Mouse (Mus musculus) CH12.LX (cell line): ENCODE results near the gene Gramd1a. TPM values are rescaled to one million over a fixed set of nuclear protein-coding genes. Genes with fewer than 3 reads are reported as not detected.

ENCODE experiments used
- DNase-seq: peaks from one replicate; pipeline ENCODE4 v3.0.0-alpha.2; 2013; ENCODE audit errors: extremely low read depth
- H3K27ac ChIP-seq: 2 replicates; pipeline ENCODE4 v1.5.1; 2012; ENCODE audit warnings: low read depth, mild to moderate bottlenecking, control low read depth, moderate library complexity; ENCODE audit not compliant: insufficient read depth
- H3K27me3 ChIP-seq: replicated peaks from 2 replicates; pipeline ENCODE3; 2012; ENCODE audit warnings: inconsistent platforms
- H3K36me3 ChIP-seq, 2 experiments: replicated peaks in 1 of 2; 2 replicates each; pipeline versions ENCODE3 to v1.6.1; 2012; ENCODE audit warnings: inconsistent platforms in 1 of 2, low read length in 1 of 2, mild to moderate bottlenecking in 1 of 2, mixed read lengths in 1 of 2, moderate library complexity in 1 of 2; ENCODE audit not compliant: control insufficient read depth in 1 of 2, insufficient read depth in 1 of 2
- H3K4me1 ChIP-seq, 2 experiments: 2 replicates each; pipeline ENCODE4 v1.6.1; 2012; ENCODE audit warnings: inconsistent platforms in 1 of 2, moderate library complexity in 1 of 2; ENCODE audit not compliant: insufficient read depth in 2 of 2, control insufficient read depth in 1 of 2
- H3K4me2 ChIP-seq: 2 replicates; pipeline ENCODE4 v1.6.1; 2012; ENCODE audit warnings: low read depth, mild to moderate bottlenecking, control low read depth; ENCODE audit not compliant: poor library complexity, insufficient read depth, severe bottlenecking
- H3K4me3 ChIP-seq, 3 experiments: fragments of 150-350 bp in 1 of 3; sonication (generic) in 1 of 3; replicated peaks in 1 of 3; 2 replicates each; pipeline versions ENCODE3 to v1.5.1; 2011 to 2012; ENCODE audit warnings: low read depth in 2 of 3, low read length in 2 of 3, mild to moderate bottlenecking in 2 of 3, moderate library complexity in 2 of 3, control low read depth in 1 of 3, improper control_type of control experiment in 1 of 3, inconsistent platforms in 1 of 3, mixed read lengths in 1 of 3; ENCODE audit not compliant: poor library complexity in 1 of 3
- H3K79me2 ChIP-seq: replicated peaks from 2 replicates; pipeline ENCODE4 v1.6.1; 2012; ENCODE audit warnings: mild to moderate bottlenecking, moderate library complexity; ENCODE audit not compliant: control insufficient read depth, poor library complexity, insufficient read depth, severe bottlenecking; ENCODE audit errors: extremely low read depth
- H3K9ac ChIP-seq: 2 replicates; pipeline ENCODE4 v1.6.1; 2012; ENCODE audit warnings: low read depth, mild to moderate bottlenecking, control low read depth, moderate library complexity; ENCODE audit not compliant: insufficient read depth
- H3K9me3 ChIP-seq: replicated peaks from 2 replicates; pipeline ENCODE3; 2012; ENCODE audit warnings: low read length, inconsistent platforms, mixed read lengths
- CHD1 ChIP-seq: IDR thresholded peaks from 2 replicates; pipeline ENCODE4 v1.6.1; 2012; ENCODE audit warnings: low read depth, low read length, improper control_type of control experiment, inconsistent platforms
- CHD2 ChIP-seq: IDR thresholded peaks from 2 replicates; pipeline ENCODE4 v1.6.1; 2011; ENCODE audit warnings: low read length, improper control_type of control experiment
- E2F4 ChIP-seq: IDR thresholded peaks from 2 replicates; pipeline ENCODE4 v1.6.1; 2011; ENCODE audit warnings: low read depth, low read length, improper control_type of control experiment; ENCODE audit not compliant: insufficient replicate concordance
- ELF1 ChIP-seq: IDR thresholded peaks from 2 replicates; pipeline ENCODE4 v1.6.1; 2014; ENCODE audit warnings: low read depth, mild to moderate bottlenecking, inconsistent platforms, low read length, improper control_type of control experiment
- ETS1 ChIP-seq: conservative IDR thresholded peaks from 2 replicates; pipeline ENCODE4 v1.6.1; 2012; ENCODE audit warnings: low read depth, mild to moderate bottlenecking, inconsistent platforms, low read length, improper control_type of control experiment, moderate library complexity
- GABPA ChIP-seq: IDR thresholded peaks from 2 replicates; pipeline ENCODE4 v1.6.1; 2012; ENCODE audit warnings: low read depth, low read length, improper control_type of control experiment, inconsistent platforms; ENCODE audit not compliant: insufficient replicate concordance
- JUN ChIP-seq: IDR thresholded peaks from 2 replicates; pipeline ENCODE4 v1.6.1; 2011; ENCODE audit warnings: low read depth, mild to moderate bottlenecking, low read length, improper control_type of control experiment, moderate library complexity; ENCODE audit not compliant: insufficient read depth
- JUND ChIP-seq: conservative IDR thresholded peaks from 2 replicates; pipeline ENCODE4 v1.6.1; 2011; ENCODE audit warnings: low read depth, low read length, improper control_type of control experiment
- KAT2A ChIP-seq: IDR thresholded peaks from 2 replicates; pipeline ENCODE4 v1.6.1; 2012; ENCODE audit warnings: low read length, improper control_type of control experiment, inconsistent platforms; ENCODE audit not compliant: insufficient replicate concordance
- MAX ChIP-seq: IDR thresholded peaks from 2 replicates; pipeline ENCODE4 v1.6.1; 2011; ENCODE audit warnings: low read length, improper control_type of control experiment
- MXI1 ChIP-seq: IDR thresholded peaks from 2 replicates; pipeline ENCODE4 v1.6.1; 2011; ENCODE audit warnings: mild to moderate bottlenecking, low read depth, low read length, improper control_type of control experiment
- MYC ChIP-seq: IDR thresholded peaks from 2 replicates; pipeline ENCODE4 v1.6.1; 2011; ENCODE audit warnings: low read depth, mild to moderate bottlenecking, improper control_type of control experiment, low read length
- RAD21 ChIP-seq: IDR thresholded peaks from 2 replicates; pipeline ENCODE4 v1.6.1; 2011; ENCODE audit warnings: low read depth, mild to moderate bottlenecking, low read length, improper control_type of control experiment, moderate library complexity
- RCOR1 ChIP-seq: conservative IDR thresholded peaks from 2 replicates; pipeline ENCODE4 v1.6.1; 2012; ENCODE audit warnings: low read depth, mild to moderate bottlenecking, inconsistent platforms, low read length, improper control_type of control experiment
- SIN3A ChIP-seq: IDR thresholded peaks from 2 replicates; pipeline ENCODE4 v1.6.1; 2012; ENCODE audit warnings: low read length, improper control_type of control experiment, inconsistent platforms
- SMC3 ChIP-seq: IDR thresholded peaks from 2 replicates; pipeline ENCODE4 v1.6.1; 2011; ENCODE audit warnings: low read depth, low read length, improper control_type of control experiment
- TBP ChIP-seq: conservative IDR thresholded peaks from 2 replicates; pipeline ENCODE4 v1.6.1; 2011; ENCODE audit warnings: low read depth, low read length, improper control_type of control experiment
- TCF12 ChIP-seq: IDR thresholded peaks from 2 replicates; pipeline ENCODE4 v1.6.1; 2014; ENCODE audit warnings: low read depth, mild to moderate bottlenecking, inconsistent platforms, low read length, improper control_type of control experiment
- UBTF ChIP-seq: IDR thresholded peaks from 2 replicates; pipeline ENCODE4 v1.6.1; 2012; ENCODE audit warnings: low read depth, mild to moderate bottlenecking, inconsistent platforms, low read length, improper control_type of control experiment, moderate library complexity
- USF2 ChIP-seq: conservative IDR thresholded peaks from 2 replicates; pipeline ENCODE4 v1.6.1; 2011; ENCODE audit warnings: low read depth, low read length, improper control_type of control experiment
- ZC3H11A ChIP-seq: IDR thresholded peaks from 2 replicates; pipeline ENCODE4 v1.6.1; 2012; ENCODE audit warnings: low read depth, mild to moderate bottlenecking, inconsistent platforms, low read length, improper control_type of control experiment
- ZMIZ1 ChIP-seq: IDR thresholded peaks from 2 replicates; pipeline ENCODE4 v1.6.1; 2012; ENCODE audit warnings: low read depth, mild to moderate bottlenecking, inconsistent platforms, low read length, improper control_type of control experiment
- dilution Hi-C: fragments of 300-500 bp; cut with MboI; formaldehyde crosslinking; loops from 2 replicates; pipeline ENCODE4 v1.14.3; 2020; ENCODE audit warnings: low sequenced_read_pairs; ENCODE audit not compliant: extremely low pct_unique_long_range_greater_than_20kb, extremely low pct_ligation_motif_present
- in situ Hi-C: fragments of 300-500 bp; cut with MboI; formaldehyde crosslinking; loops from 3 replicates; pipeline ENCODE4 v1.14.3; 2019; ENCODE audit warnings: low sequenced_read_pairs, low pct_ligation_motif_present, low pct_unique_long_range_greater_than_20kb, mixed read lengths
- polyA plus RNA-seq: library from polyadenylated mRNA; unstranded; fragments of >175 nt; gene quantifications from 2 replicates; pipeline ENCODE4 v1.2.1, GENCODE M21; 2012; ENCODE audit warnings: low read depth; ENCODE audit not compliant: insufficient read length
- total RNA-seq, 2 experiments: library from RNA; depleted of rRNA; stranded (reverse); fragments of 300-350 nt in 1 of 2; fragments of >200 nt in 1 of 2; gene quantifications; 2 replicates each; pipeline ENCODE4 v1.2.3; 2012 to 2014

Gene Gramd1a
- total and polyA plus RNA-seq, 3 experiments, result 49.5 to 90.7 (median 86.0) TPM

- no peaks in the 10 kb centered on the region for H3K27me3 ChIP-seq
- H3K4me1 ChIP-seq, result peaks cover 10 to 58% of the 10 kb centered on the region in 2 experiments
- peaks cover 3% of the 10 kb centered on the region for H3K9me3 ChIP-seq
- TF ChIP-seq SIN3A, result no peak
- no peak for TF ChIP-seq TBP
- TF ChIP-seq CHD2, result no peak
- TF ChIP-seq MXI1, result no peak
- no peak for TF ChIP-seq UBTF
- no peak for TF ChIP-seq E2F4
- TF ChIP-seq JUN, result no peak
- no peak for TF ChIP-seq JUND
- TF ChIP-seq KAT2A, result no peak
- no peak for TF ChIP-seq CHD1
- TF ChIP-seq ZC3H11A, result no peak
- TF ChIP-seq ELF1, result no peak
- no peak for TF ChIP-seq MYC
- no peak for TF ChIP-seq MAX
- TF ChIP-seq RCOR1, result no peak
- no peak for TF ChIP-seq USF2
- TF ChIP-seq ETS1, result no peak
- TF ChIP-seq RAD21, result no peak
- TF ChIP-seq SMC3, result no peak
- no peak for TF ChIP-seq GABPA
- no peak overlapping the region for H3K4me2 ChIP-seq
- no peak overlapping the region for H3K9ac ChIP-seq
- H3K27ac ChIP-seq, result no peak overlapping the region
- H3K79me2 ChIP-seq, result no peaks in the 10 kb centered on the region
- no peaks in the 10 kb centered on the region for H3K36me3 ChIP-seq
- dilution Hi-C loops, result no loop called here
- in situ Hi-C loops, result no loop called here
- H3K4me3 ChIP-seq, result no peak overlapping the region
- no peak for DNase-seq
Measured at GRCm38 (mm10) chr7:31161246-31161645, 5.5 kb upstream of the Gramd1a start.

- Histone ChIP-seq H3K27me3 (no peaks in the 10 kb centered on the region), H3K27ac (no peak overlapping the region)
- DNase-seq, result no peak
Measured at GRCm38 (mm10) chr7:31160763-31161162, 5.1 kb upstream of the Gramd1a start.

More at GRCm38 (mm10) chr7:31160763-31161162, 5.1 kb upstream of the Gramd1a start:
- Histone ChIP-seq H3K9me3 (peaks cover 3% of the 10 kb centered on the region), H3K4me1 (peaks cover 10 to 58% of the 10 kb centered on the region in 2 experiments), H3K4me2 (no peak overlapping the region), H3K36me3 (no peaks in the 10 kb centered on the region), H3K9ac (no peak overlapping the region), H3K79me2 (no peaks in the 10 kb centered on the region), H3K4me3 (no peak overlapping the region)
- TF ChIP-seq ZMIZ1 (no peak), USF2 (no peak), TCF12 (no peak)
- dilution Hi-C loops, result no loop called here
- in situ Hi-C loops, result no loop called here
